Mouse (Mus musculus): ENCODE measurements around the gene Olfr250. TPM values are rescaled to one million over a fixed set of nuclear protein-coding genes. Genes with fewer than 3 reads are reported as not detected.
"Not testable (repeated sequence)": the region's sequence is repeated elsewhere in the genome, so short reads cannot be mapped to it uniquely, and the experiment has no call there.

Olfr250 gene
- not detected in 2 replicates for polyA plus RNA-seq (2012; ENCODE audit: insufficient read depth, insufficient read length, low replicate concordance, missing spikeins)

- TF ChIP-seq POLR2A (IDR thresholded peaks at IDR 0.05; ENCODE audit: insufficient read depth, low read depth, low read length) = no peak
- TF ChIP-seq CTCF (IDR thresholded peaks at IDR 0.05; ENCODE audit: insufficient read depth, low read depth, low read length) = no peak
- Histone ChIP-seq H3K4me1 (ENCODE audit: control insufficient read depth, insufficient read depth, low read length) (no peaks in the 10 kb centered on the region), H3K27ac (ENCODE audit: insufficient read depth, low read depth, low read length) (no peak within 1 kb of the TSS), H3K4me3 (ENCODE audit: insufficient read depth, low read depth, low read length) (no peak within 1 kb of the TSS)
- 95% methylated on average over 2 of the region's 2 CpGs for WGBS
Observed at GRCm38 (mm10) chr9:38366596-38366995, at the start of gene Olfr250. Gene Olfr250, plus strand, starts transcription at chr9:38366896.

- 45% methylated on average over 3 of the region's 3 CpGs for WGBS
- Histone ChIP-seq H3K4me3 (ENCODE audit: insufficient read depth, low read depth, low read length) (no peak within 1 kb of the TSS), H3K27ac (ENCODE audit: insufficient read depth, low read depth, low read length) (no peak within 1 kb of the TSS), H3K4me1 (ENCODE audit: control insufficient read depth, insufficient read depth, low read length) (no peaks in the 10 kb centered on the region)
- no peak for TF ChIP-seq CTCF (IDR thresholded peaks at IDR 0.05; ENCODE audit: insufficient read depth, low read depth, low read length)
- TF ChIP-seq POLR2A (IDR thresholded peaks at IDR 0.05; ENCODE audit: insufficient read depth, low read depth, low read length) = no peak
Observed at GRCm38 (mm10) chr9:38328760-38329159, 37.9 kb upstream of the Olfr250 start, which contains the start of gene Olfr25. Gene Olfr25, plus strand, starts transcription at chr9:38329060.

GRCm38 (mm10) chr9:38348111-38348510, 18.6 kb upstream of the Olfr250 start, which contains the start of gene Olfr898:
Gene Olfr898, plus strand, starts transcription at chr9:38348411.
- TF ChIP-seq POLR2A (IDR thresholded peaks at IDR 0.05; ENCODE audit: insufficient read depth, low read depth, low read length) (no peak), CTCF (IDR thresholded peaks at IDR 0.05; ENCODE audit: insufficient read depth, low read depth, low read length) (no peak)
- 94% methylated on average over 4 of the region's 4 CpGs for WGBS
- Histone ChIP-seq H3K4me3 (ENCODE audit: insufficient read depth, low read depth, low read length) (no peak within 1 kb of the TSS), H3K27ac (ENCODE audit: insufficient read depth, low read depth, low read length) (no peak within 1 kb of the TSS), H3K4me1 (ENCODE audit: control insufficient read depth, insufficient read depth, low read length) (no peaks in the 10 kb centered on the region)

- TF ChIP-seq CTCF (IDR thresholded peaks at IDR 0.05; ENCODE audit: insufficient read depth, low read depth, low read length) = no peak
- TF ChIP-seq POLR2A (IDR thresholded peaks at IDR 0.05; ENCODE audit: insufficient read depth, low read depth, low read length) = no peak
- WGBS = 63% methylated on average over 2 of the region's 2 CpGs
- Histone ChIP-seq H3K4me1 (ENCODE audit: control insufficient read depth, insufficient read depth, low read length) (no peaks in the 10 kb centered on the region), H3K4me3 (ENCODE audit: insufficient read depth, low read depth, low read length) (no peak within 1 kb of the TSS), H3K27ac (ENCODE audit: insufficient read depth, low read depth, low read length) (no peak within 1 kb of the TSS)
Observed at GRCm38 (mm10) chr9:38376786-38377185, 10.1 kb downstream of the Olfr250 start, which contains the start of gene Olfr251. Gene Olfr251, plus strand, starts transcription at chr9:38377086.

GRCm38 (mm10) chr9:38401398-38401797, 34.7 kb downstream of the Olfr250 start, which contains the start of gene Olfr147:
Gene Olfr147, plus strand, starts transcription at chr9:38401698.
- WGBS = 87% methylated on average over 1 of the region's 1 CpGs
- no peak within 1 kb of the TSS for H3K27ac ChIP-seq (ENCODE audit: insufficient read depth, low read depth, low read length)
- TF ChIP-seq CTCF (IDR thresholded peaks at IDR 0.05; ENCODE audit: insufficient read depth, low read depth, low read length) (no peak), POLR2A (IDR thresholded peaks at IDR 0.05; ENCODE audit: insufficient read depth, low read depth, low read length) (no peak)
- H3K4me3 ChIP-seq (ENCODE audit: insufficient read depth, low read depth, low read length) = no peak within 1 kb of the TSS
- no peaks in the 10 kb centered on the region for H3K4me1 ChIP-seq (ENCODE audit: control insufficient read depth, insufficient read depth, low read length)

GRCm38 (mm10) chr9:38407502-38407901, 40.8 kb downstream of the Olfr250 start:
- not testable (repeated sequence) for H3K4me3 ChIP-seq (ENCODE audit: insufficient read depth, low read depth, low read length); H3K27ac ChIP-seq (ENCODE audit: insufficient read depth, low read depth, low read length); H3K4me1 ChIP-seq (ENCODE audit: control insufficient read depth, insufficient read depth, low read length)
- 86% methylated on average over 3 of the region's 3 CpGs for WGBS

- 95% methylated on average over 14 of the region's 14 CpGs for WGBS
- not testable (repeated sequence) for H3K4me3 ChIP-seq (ENCODE audit: insufficient read depth, low read depth, low read length); H3K4me1 ChIP-seq (ENCODE audit: control insufficient read depth, insufficient read depth, low read length); H3K27ac ChIP-seq (ENCODE audit: insufficient read depth, low read depth, low read length)
Observed at GRCm38 (mm10) chr9:38413502-38413901, 46.8 kb downstream of the Olfr250 start.

Other genes with a start within 250 kb of the Olfr250 start
- gene Olfr890, start 224.4 kb upstream of the Olfr250 start, polyA plus RNA-seq (2012; ENCODE audit: insufficient read depth, insufficient read length, low replicate concordance, missing spikeins) = not detected in 2 replicates
- gene Olfr891, start 186.1 kb upstream of the Olfr250 start, polyA plus RNA-seq (2012; ENCODE audit: insufficient read depth, insufficient read length, low replicate concordance, missing spikeins) = not detected in 2 replicates
- gene Olfr893, start 158.5 kb upstream of the Olfr250 start, polyA plus RNA-seq (2012; ENCODE audit: insufficient read depth, insufficient read length, low replicate concordance, missing spikeins) = not detected in 2 replicates
- gene Olfr894, start 148.8 kb upstream of the Olfr250 start, polyA plus RNA-seq (2012; ENCODE audit: insufficient read depth, insufficient read length, low replicate concordance, missing spikeins) = not detected in 2 replicates
- not detected in 2 replicates for gene Olfr143, start 114.1 kb upstream of the Olfr250 start, polyA plus RNA-seq (2012; ENCODE audit: insufficient read depth, insufficient read length, low replicate concordance, missing spikeins)
- gene Olfr895, start 99.0 kb upstream of the Olfr250 start, polyA plus RNA-seq (2012; ENCODE audit: insufficient read depth, insufficient read length, low replicate concordance, missing spikeins) = not detected in 2 replicates
- gene Olfr896-ps1, start 75.8 kb upstream of the Olfr250 start, polyA plus RNA-seq (2012; ENCODE audit: insufficient read depth, insufficient read length, low replicate concordance, missing spikeins) = not detected in 2 replicates
- gene Olfr25, start 37.8 kb upstream of the Olfr250 start, polyA plus RNA-seq (2012; ENCODE audit: insufficient read depth, insufficient read length, low replicate concordance, missing spikeins) = not detected in 2 replicates
- gene Olfr898, start 18.5 kb upstream of the Olfr250 start, polyA plus RNA-seq (2012; ENCODE audit: insufficient read depth, insufficient read length, low replicate concordance, missing spikeins) = not detected in 2 replicates
- not detected in 2 replicates for gene Olfr251, start 10.2 kb downstream of the Olfr250 start, polyA plus RNA-seq (2012; ENCODE audit: insufficient read depth, insufficient read length, low replicate concordance, missing spikeins)
- not detected in 2 replicates for gene Olfr147, start 34.8 kb downstream of the Olfr250 start, polyA plus RNA-seq (2012; ENCODE audit: insufficient read depth, insufficient read length, low replicate concordance, missing spikeins)
- not detected in 2 replicates for gene Olfr901, start 62.6 kb downstream of the Olfr250 start, polyA plus RNA-seq (2012; ENCODE audit: insufficient read depth, insufficient read length, low replicate concordance, missing spikeins)
- gene Olfr902, start 80.8 kb downstream of the Olfr250 start, polyA plus RNA-seq (2012; ENCODE audit: insufficient read depth, insufficient read length, low replicate concordance, missing spikeins) = not detected in 2 replicates
- not detected in 2 replicates for gene Olfr904, start 96.2 kb downstream of the Olfr250 start, polyA plus RNA-seq (2012; ENCODE audit: insufficient read depth, insufficient read length, low replicate concordance, missing spikeins)
- gene Olfr905, start 104.2 kb downstream of the Olfr250 start, polyA plus RNA-seq (2012; ENCODE audit: insufficient read depth, insufficient read length, low replicate concordance, missing spikeins) = not detected in 2 replicates
- gene Olfr906, start 120.2 kb downstream of the Olfr250 start, polyA plus RNA-seq (2012; ENCODE audit: insufficient read depth, insufficient read length, low replicate concordance, missing spikeins) = not detected in 2 replicates
- gene Olfr907, start 128.9 kb downstream of the Olfr250 start, polyA plus RNA-seq (2012; ENCODE audit: insufficient read depth, insufficient read length, low replicate concordance, missing spikeins) = not detected in 2 replicates
- not detected in 2 replicates for gene Olfr911-ps1, start 154.7 kb downstream of the Olfr250 start, polyA plus RNA-seq (2012; ENCODE audit: insufficient read depth, insufficient read length, low replicate concordance, missing spikeins)
- not detected in 2 replicates for gene Olfr910, start 171.0 kb downstream of the Olfr250 start, polyA plus RNA-seq (2012; ENCODE audit: insufficient read depth, insufficient read length, low replicate concordance, missing spikeins)
- not detected in 2 replicates for gene Olfr912, start 213.3 kb downstream of the Olfr250 start, polyA plus RNA-seq (2012; ENCODE audit: insufficient read depth, insufficient read length, low replicate concordance, missing spikeins)
- not detected in 2 replicates for gene Olfr913, start 225.9 kb downstream of the Olfr250 start, polyA plus RNA-seq (2012; ENCODE audit: insufficient read depth, insufficient read length, low replicate concordance, missing spikeins)
- gene Olfr914, start 238.2 kb downstream of the Olfr250 start, polyA plus RNA-seq (2012; ENCODE audit: insufficient read depth, insufficient read length, low replicate concordance, missing spikeins) = not detected in 2 replicates

Data from olfactory bulb, adult 2 months (tissue).